Mouse (Mus musculus) left cerebral cortex, postnatal 10 days (tissue): ENCODE results near the gene Foxl1. TPM values are rescaled to one million over a fixed set of nuclear protein-coding genes. Genes with fewer than 3 reads are reported as not detected.

Experiments used
- DNase-seq, 2 experiments: peaks; one replicate each; pipeline ENCODE4 v3.0.0; 2021 to 2022; ENCODE audit warnings: low spot score in 2 of 2, mixed read lengths in 1 of 2; ENCODE audit errors: extremely low spot score in 1 of 2
- intact Hi-C: fragments of 180-260 bp; cut with DNase I; formaldehyde crosslinking; loops from one replicate; pipeline ENCODE4 v1.15.1; 2025
- total RNA-seq, 2 experiments: library from RNA; stranded (reverse); gene quantifications; 2 replicates each; pipeline ENCODE4 v1.2.3; 2021

The Foxl1 gene
- under 1 TPM in 1 of 2 experiments, not detected in 1; 0.36 TPM for total RNA-seq

DNA sequence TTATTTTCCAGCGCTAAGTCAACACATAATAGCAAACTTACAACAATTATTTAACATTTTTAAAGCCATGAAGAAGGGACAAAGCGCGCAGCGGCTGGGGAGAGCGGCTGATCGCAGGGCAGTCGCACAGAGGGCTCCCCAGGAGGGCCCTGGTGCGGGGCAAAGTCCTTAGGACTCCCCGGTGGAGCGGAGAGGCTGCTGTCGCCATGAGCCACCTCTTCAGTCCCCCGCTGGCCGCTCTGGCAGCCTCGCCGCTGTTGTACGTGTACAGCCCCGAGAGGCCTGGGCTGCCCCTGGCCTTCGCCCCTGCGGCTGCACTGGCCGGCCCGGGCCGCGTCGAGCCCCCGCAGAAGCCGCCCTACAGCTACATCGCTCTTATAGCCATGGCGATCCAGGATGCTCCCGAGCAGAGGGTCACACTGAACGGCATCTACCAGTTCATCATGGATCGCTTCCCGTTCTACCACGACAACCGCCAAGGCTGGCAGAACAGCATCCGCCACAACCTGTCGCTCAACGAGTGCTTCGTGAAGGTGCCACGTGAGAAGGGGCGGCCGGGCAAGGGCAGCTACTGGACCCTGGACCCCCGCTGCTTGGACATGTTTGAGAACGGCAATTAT lies at the start of gene Foxl1:
Gene Foxl1, plus strand, starts transcription at position 185 of the 620 bp plus-strand sequence.
- peak in 1 of 2 experiments; percentile 43 for DNase-seq
- intact Hi-C loops, result loop anchor here (10.0 kb wide), 1 partner anchor 157 kb away; no protein-coding TSS in a partner anchor

GRCm38 (mm10) chr8:121078721-121079120 lies 49.0 kb upstream of the Foxl1 start:
- intact Hi-C loops, result loop anchor here (5.0 kb wide), 1 partner anchor 191 kb away; no protein-coding TSS in a partner anchor
- DNase-seq, result no peak

DNA sequence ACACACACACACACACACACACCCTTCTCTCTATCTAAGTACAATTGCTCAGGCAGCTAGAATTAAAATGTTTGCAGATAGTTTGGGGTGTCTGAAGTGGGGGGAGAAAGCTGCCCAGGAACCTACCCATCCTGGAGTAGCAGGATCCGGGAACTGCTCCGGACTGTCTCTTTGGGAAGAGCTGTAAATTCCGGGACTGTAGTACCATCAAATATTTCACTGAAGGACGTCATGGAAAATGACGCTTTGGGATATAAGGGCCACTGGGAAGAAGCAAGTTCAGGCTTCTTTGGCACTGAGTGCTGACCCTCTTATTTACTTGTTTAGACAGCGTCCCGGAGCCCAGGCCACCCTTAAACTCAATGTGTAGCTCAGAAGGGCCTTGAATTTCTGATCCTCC lies 48.5 kb upstream of the Foxl1 start:
- DNase-seq, result no peak
- intact Hi-C loops, result loop anchor here (5.0 kb wide), 1 partner anchor 192 kb away; no protein-coding TSS in a partner anchor

DNA sequence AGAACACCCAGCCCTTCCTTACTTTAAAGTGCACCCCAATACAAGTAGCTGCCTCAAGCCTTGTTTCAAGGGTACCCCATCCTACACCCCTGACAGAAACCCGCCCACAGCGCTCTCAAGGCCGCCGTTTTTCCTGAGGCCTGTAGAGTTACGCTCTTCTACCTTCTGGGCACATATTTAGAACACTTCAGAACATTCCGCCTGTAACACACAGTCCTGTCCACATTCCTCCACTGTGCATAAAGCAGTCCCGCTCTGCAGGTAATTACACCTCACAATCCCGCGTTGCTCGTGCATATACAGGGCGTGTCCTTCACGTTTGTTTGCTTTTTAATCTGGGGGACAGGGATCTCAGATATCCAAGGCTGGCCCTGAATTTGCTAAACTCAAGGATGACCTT lies 47.8 kb upstream of the Foxl1 start:
- intact Hi-C loops, result loop anchor here (5.0 kb wide), 2 partner anchors 37 to 193 kb away; partner anchors contain the start of gene Foxc2
- no peak for DNase-seq

DNA sequence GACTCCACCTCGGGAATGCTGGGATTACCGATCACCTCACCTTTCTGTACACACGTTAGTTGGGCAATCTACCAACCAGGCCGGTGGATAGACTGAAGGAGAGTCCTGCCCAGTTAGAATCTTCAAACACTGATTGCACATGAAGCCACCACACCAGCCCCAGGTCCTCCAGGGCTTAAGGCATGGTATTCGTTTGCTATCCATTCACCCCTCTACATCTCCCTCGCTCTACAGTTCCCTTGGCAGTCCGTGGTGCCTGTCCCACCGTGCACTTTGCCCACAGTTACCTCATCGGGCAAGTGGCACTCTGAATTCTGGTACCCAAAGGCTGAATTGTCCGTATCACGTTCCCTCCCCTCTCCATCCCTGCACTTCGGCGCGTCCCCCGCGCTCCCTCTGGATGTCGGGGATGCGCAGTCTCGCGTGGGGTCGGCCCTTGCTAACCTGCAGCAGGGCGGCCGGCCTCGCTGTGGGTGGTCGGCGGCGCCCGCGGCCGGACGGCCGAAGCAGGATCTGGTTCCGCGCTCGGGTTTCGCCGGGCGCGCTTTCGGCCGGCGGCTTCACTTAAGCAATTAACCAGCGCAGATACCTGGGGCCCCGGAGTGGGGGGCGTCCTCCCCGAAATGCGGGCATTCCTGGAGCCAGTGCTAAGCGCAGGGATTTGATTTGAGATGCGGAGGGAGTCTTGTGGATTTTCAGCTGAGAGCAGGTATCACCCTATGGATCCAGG lies 47.2 kb upstream of the Foxl1 start:
- no peak for DNase-seq
- intact Hi-C loops, result loop anchor here (5.0 kb wide), 1 partner anchor 37 kb away; the partner anchor contains the start of gene Foxc2

DNA sequence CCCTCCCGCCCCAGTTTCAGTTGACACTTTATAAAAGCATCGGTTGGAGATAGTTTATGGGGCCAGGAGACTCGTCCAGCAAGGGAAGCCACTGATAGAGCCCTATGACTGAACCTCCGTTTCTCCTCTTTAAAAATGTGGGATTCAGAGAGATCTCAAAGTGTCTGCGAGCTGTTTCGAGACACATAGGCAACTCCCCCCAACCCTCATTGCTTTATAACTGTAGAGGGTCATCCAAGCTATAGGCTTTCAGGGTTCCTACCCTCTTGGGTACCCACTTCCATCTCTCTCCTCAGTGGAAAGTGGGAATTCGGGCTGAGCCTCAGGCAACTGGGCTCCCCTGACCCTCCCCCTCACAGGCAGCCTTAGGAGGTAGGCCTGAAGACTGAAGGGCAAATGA lies 46.3 kb upstream of the Foxl1 start:
- intact Hi-C loops, result loop anchor here (5.0 kb wide), 1 partner anchor 36 kb away; the partner anchor contains the start of gene Foxc2
- no peak for DNase-seq

GRCm38 (mm10) chr8:121082218-121083092 lies 45.3 kb upstream of the Foxl1 start:
- DNase-seq, result no peak
- intact Hi-C loops, result loop anchor here (5.0 kb wide), 1 partner anchor 35 kb away; the partner anchor contains the start of gene Foxc2

DNA sequence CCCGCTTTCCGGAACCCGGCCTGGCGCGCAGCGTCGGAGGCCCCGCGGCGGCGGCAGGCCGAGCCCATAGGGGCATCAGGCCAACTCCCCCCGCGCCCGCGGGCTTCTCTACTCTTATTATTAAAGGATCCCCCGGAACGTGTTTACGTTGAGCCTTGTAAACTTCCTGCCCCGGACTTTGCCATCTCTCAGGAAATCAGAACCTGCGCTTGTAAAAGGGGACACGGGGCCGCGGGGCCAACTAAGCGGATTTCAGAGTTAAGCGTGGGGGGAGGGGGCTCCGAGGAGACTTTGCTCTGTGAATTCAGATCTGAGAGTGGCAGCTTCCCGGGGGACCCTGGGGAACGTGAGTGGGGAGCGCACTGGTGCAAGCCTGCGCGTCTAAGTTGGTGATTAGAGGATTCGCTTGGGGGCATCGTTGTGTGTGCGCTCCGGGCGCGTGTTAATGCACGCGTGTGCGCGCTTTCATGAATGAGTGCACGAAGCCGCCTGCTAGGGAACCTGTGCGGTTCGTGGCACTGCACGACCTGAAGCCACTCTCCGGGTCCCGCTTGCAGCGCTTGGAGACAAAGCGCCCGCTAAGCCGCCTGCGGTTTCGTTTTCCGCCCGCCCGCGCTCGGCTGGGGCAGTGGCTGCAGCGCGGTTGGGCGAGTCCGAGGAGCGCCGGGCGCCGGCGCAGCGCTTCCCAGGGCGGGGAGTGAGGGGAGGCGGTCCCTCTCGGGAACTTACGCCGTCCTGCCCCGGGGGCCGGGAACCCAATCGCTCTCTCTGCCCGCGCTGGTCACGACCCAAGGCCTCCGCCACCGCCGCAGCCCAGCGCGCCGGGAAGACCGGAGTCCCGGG lies 44.4 kb upstream of the Foxl1 start:
- intact Hi-C loops, result loop anchor here (5.0 kb wide), 1 partner anchor 34 kb away; the partner anchor contains the start of gene Foxc2

GRCm38 (mm10) chr8:121083936-121084209 lies 43.9 kb upstream of the Foxl1 start:
- DNase-seq, result no peak
- intact Hi-C loops, result loop anchor here (5.0 kb wide), 1 partner anchor 33 kb away; the partner anchor contains the start of gene Foxc2

More for the DNA sequence above, 44.4 kb upstream of the Foxl1 start:
- peak in 1 of 2 experiments; percentile 88 for DNase-seq

GRCm38 (mm10) chr8:121084210-121084951 lies 43.4 kb upstream of the Foxl1 start, which contains the start of gene Foxf1:
Gene Foxf1, plus strand, starts transcription at chr8:121084386.
- intact Hi-C loops, result loop anchor here (5.0 kb wide), 1 partner anchor 33 kb away; the partner anchor contains the start of gene Foxc2
- peak in 1 of 2 experiments; percentile 72 for DNase-seq

DNA sequence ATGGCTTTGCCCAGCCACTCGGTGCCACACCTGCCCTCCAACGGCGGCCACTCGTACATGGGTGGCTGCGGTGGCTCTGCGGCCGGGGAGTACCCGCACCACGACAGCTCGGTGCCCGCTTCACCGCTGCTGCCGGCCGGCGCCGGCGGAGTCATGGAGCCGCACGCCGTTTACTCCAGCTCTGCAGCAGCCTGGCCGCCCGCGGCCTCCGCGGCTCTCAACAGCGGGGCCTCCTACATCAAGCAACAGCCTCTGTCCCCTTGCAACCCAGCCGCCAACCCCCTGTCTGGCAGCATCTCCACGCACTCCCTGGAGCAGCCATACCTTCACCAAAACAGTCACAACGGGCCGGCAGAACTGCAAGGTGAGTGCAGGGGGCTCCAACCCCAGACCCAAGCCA lies 42.7 kb upstream of the Foxl1 start:
- intact Hi-C loops, result no loop called here
- no peak for DNase-seq

GRCm38 (mm10) chr8:121085561-121085960 lies 42.2 kb upstream of the Foxl1 start:
- no peak for DNase-seq
- intact Hi-C loops, result no loop called here

DNA sequence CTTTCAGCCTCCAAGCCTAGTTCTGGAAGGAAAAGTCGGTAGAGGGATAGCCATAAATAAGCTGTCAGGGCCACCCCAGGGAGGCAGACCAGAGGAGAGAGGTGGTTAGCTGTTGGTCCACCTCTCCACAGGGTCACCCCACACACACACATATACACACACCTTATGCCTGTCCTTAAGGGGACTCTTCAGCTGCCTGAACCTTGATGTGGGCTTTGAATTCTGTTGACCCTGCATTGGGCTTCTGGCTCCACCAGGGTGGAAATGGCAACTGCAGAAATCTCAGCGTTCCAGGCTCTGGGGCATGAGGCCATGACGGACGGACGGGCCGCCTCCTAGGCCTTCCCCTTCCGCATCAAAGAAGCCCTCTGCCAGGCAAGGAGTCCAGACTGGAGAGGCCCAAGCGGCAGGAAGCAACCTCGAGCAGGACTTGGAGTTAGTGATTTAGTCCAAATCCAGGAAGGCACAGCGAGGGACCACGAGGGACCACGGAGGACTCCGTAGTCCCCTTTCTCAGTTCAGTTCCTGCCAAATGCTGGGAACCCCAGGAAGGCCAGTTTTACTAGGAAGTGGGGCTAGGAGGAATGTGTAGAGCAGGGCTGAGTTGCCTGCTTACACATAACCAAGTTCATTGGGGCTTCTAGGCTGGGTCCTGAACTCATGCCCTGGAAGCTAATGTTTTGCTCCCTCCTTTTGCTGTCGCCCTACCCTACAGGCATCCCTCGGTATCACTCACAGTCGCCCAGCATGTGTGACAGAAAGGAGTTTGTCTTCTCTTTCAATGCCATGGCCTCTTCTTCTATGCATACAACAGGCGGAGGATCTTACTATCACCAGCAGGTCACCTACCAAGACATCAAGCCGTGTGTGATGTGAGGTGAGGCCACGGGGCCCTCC lies 41.5 kb upstream of the Foxl1 start:
- intact Hi-C loops, result no loop called here

GRCm38 (mm10) chr8:121088281-121088680 lies 39.5 kb upstream of the Foxl1 start:
- DNase-seq, result no peak
- intact Hi-C loops, result no loop called here

More for the DNA sequence above, 41.5 kb upstream of the Foxl1 start:
- no peak for DNase-seq

DNA sequence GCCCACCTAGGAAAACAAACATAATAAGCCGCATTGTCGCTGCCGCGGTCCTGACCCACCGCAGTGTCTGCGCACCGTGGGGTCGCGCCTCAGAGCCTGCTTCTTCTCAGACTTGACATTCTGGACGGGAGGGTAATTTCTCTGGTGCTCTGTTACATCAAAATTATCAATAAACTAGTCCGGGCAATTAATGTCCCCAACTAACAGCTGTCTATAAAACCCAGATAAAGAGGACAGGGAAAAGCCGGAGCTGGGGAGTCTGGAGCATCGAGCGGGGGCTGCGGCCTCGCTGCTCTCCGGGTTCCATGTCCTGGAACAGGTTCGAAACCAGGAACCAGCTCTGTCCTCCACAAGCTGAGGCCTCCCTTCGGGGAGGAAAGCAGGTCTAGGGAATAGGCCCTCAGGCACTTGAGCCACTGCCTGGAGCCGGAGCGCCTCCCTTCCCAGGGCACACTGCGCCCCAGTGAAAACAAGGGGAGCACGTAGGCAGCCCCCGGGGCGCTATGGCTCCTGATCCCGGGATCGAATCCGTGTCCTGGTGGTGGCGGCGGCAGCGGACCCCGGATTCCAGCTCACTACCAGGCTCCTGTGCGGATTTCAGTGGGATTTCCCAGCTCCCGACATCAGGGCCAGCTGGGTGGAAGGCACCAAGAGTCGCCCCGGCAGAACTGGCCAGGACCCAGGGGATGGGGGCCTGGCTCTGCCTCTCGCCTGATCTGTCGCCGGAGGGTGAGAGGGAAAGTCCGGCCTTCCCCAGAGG lies 38.7 kb upstream of the Foxl1 start:
- intact Hi-C loops, result no loop called here
- DNase-seq, result no peak
